Mouse (Mus musculus) liver, embryonic 14.5 days (tissue): Measurements from ENCODE around the gene Ahcyl2.

Experiments
- CTCF ChIP-seq: IDR thresholded peaks from 2 replicates; pipeline ENCODE4 v1.5.1; 2016; ENCODE audit warnings: antibody characterized with exemption, low read depth, control low read depth
- EP300 ChIP-seq: IDR thresholded peaks from 2 replicates; pipeline ENCODE4 v1.6.1; 2016; ENCODE audit warnings: antibody characterized with exemption, low read depth

DNA sequence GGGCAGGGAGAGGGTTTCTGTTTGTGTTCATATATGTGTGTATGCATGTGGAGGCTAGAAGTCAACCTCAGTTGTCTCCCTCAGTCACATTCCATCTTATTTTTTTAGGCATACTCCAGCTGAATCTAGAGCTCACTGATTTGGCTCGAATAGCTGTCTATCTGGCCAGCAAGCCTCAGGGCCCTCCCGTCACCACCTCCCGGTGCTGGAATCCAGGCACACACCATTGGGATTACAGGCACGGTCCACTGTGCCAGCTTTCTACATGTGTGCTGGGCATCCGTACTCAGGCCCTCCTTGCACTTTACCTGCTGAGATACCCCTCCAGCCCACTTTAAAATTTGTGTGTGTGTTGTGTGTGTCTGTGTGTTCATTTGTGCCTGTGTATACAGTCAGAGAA, 107.8 kb downstream of the Ahcyl2 start:
- TF ChIP-seq EP300, result no peak
- TF ChIP-seq CTCF, result no peak
